Mouse (Mus musculus): ENCODE measurements around the gene Knop1.

- no peak for TF ChIP-seq GATA1 (IDR thresholded peaks at IDR 0.05; ENCODE audit: borderline replicate concordance, low read length)
- no peak for TF ChIP-seq FLI1 (IDR thresholded peaks at IDR 0.05; ENCODE audit: low read length)
These were observed 4.5 kb downstream of the Knop1 start for GRCm38 (mm10) chr7:118851571-118851970.

Measured in megakaryocyte, embryonic 14.5 days (primary cell).